13 mouse cellular contexts compared by ENCODE assay signal in genomic region chr9:94219116-94219515, GRCm38 (mm10).
DNase-seq lines count a peak whose midpoint lies in the region; ATAC-seq and TF ChIP-seq lines count a peak whose summit lies in the region.
"Had no signal": no experiment of that assay in that cellular context is flagged by ENCODE, and none has a peak within 500 bp of the region (broad histone marks: within the 10 kb centered on the region; RNA-seq: fewer than 3 reads in every experiment).

No protein-coding gene starts in this region.

- 0 out of 2 replicates have a peak, but pooled peaks have one; percentile 16 for TF ChIP-seq CTCF in kidney, adult 2 months (conservative IDR thresholded peaks at IDR 0.05; ENCODE audit: insufficient read depth, insufficient read length, low read depth, low read length)
- peak; percentile 53 for TF ChIP-seq CTCF in stomach, postnatal 0 days (IDR thresholded peaks at IDR 0.05; ENCODE audit: low read depth)

- H3K4me1 ChIP-seq in kidney, adult 2 months (ENCODE audit: control insufficient read depth, insufficient read depth, low read length) = no peaks in the 10 kb centered on the region
- H3K4me1 ChIP-seq in kidney, embryonic 15.5 days = no peaks in the 10 kb centered on the region
- H3K4me1 ChIP-seq in stomach, postnatal 0 days (replicated peaks; ENCODE audit: control insufficient read depth, insufficient read depth) = no peaks in the 10 kb centered on the region
- H3K4me1 ChIP-seq in forebrain, embryonic 15.5 days = no peaks in the 10 kb centered on the region
- H3K4me1 ChIP-seq: intestine, embryonic 15.5 days; liver, embryonic 13.5 days; midbrain, embryonic 12.5 days had no signal

- no peaks in the 10 kb centered on the region for H3K9me3 ChIP-seq in kidney, embryonic 15.5 days (replicated peaks)
- no peaks in the 10 kb centered on the region for H3K9me3 ChIP-seq in stomach, postnatal 0 days (ENCODE audit: control insufficient read depth, low read length)
- no peaks in the 10 kb centered on the region for H3K9me3 ChIP-seq in forebrain, embryonic 15.5 days
- H3K9me3 ChIP-seq: intestine, embryonic 15.5 days; liver, embryonic 13.5 days; midbrain, embryonic 12.5 days had no signal

- no peak overlapping the region for H3K9ac ChIP-seq in kidney, embryonic 15.5 days
- H3K9ac ChIP-seq in stomach, postnatal 0 days (ENCODE audit: low read length) = no peak overlapping the region
- no peak overlapping the region for H3K9ac ChIP-seq in forebrain, embryonic 15.5 days (replicated peaks)
- H3K9ac ChIP-seq: intestine, embryonic 15.5 days; liver, embryonic 13.5 days; midbrain, embryonic 12.5 days had no signal

- H3K4me2 ChIP-seq in kidney, embryonic 15.5 days = no peak overlapping the region
- H3K4me2 ChIP-seq in stomach, postnatal 0 days (replicated peaks; ENCODE audit: low read depth) = no peak overlapping the region
- no peak overlapping the region for H3K4me2 ChIP-seq in forebrain, embryonic 15.5 days (replicated peaks)
- H3K4me2 ChIP-seq: intestine, embryonic 15.5 days; liver, embryonic 13.5 days; midbrain, embryonic 12.5 days had no signal

- TF ChIP-seq POLR2A in kidney, adult 2 months (IDR thresholded peaks at IDR 0.05; ENCODE audit: low read depth, low read length) = no peak

- H3K4me3 ChIP-seq in kidney, adult 2 months (ENCODE audit: insufficient read depth, low read depth, low read length) = no peak overlapping the region
- H3K4me3 ChIP-seq in kidney, embryonic 15.5 days (replicated peaks) = no peak overlapping the region
- H3K4me3 ChIP-seq in stomach, postnatal 0 days (ENCODE audit: low read depth, low read length) = no peak overlapping the region
- H3K4me3 ChIP-seq in forebrain, embryonic 15.5 days = no peak overlapping the region
- H3K4me3 ChIP-seq: intestine, embryonic 15.5 days; liver, embryonic 13.5 days; midbrain, embryonic 12.5 days had no signal

- no peak for ATAC-seq in kidney, embryonic 15.5 days (replicated peaks; ENCODE audit: low FRiP score)
- no peak for ATAC-seq in stomach, postnatal 0 days (ENCODE audit: low FRiP score, low TSS enrichment)
- no peak for ATAC-seq in forebrain, embryonic 15.5 days (replicated peaks)
- ATAC-seq: forebrain, embryonic 16.5 days; intestine, embryonic 15.5 days had no signal

- peak; percentile 6 for DNase-seq in adrenal gland, postnatal 14 days
- no peak for DNase-seq in adrenal gland, adult 8-10 months
- DNase-seq in kidney, adult 2 months = peak; percentile 2
- peak; percentile 22 for DNase-seq in thymus, postnatal 4 days
- DNase-seq in thymus, postnatal 36 days = no peak
- DNase-seq in stomach, postnatal 0 days (ENCODE audit: low spot score) = no peak
- DNase-seq: liver, embryonic 13.5 days; right cerebral cortex, adult 18-20 months had no signal

- H3K27ac ChIP-seq in kidney, adult 2 months (ENCODE audit: insufficient read depth, low read depth, low read length) = no peak overlapping the region
- H3K27ac ChIP-seq in kidney, embryonic 15.5 days = no peak overlapping the region
- H3K27ac ChIP-seq in stomach, postnatal 0 days (replicated peaks) = no peak overlapping the region
- H3K27ac ChIP-seq in forebrain, embryonic 15.5 days (replicated peaks) = no peak overlapping the region
- H3K27ac ChIP-seq: intestine, embryonic 15.5 days; liver, embryonic 13.5 days; midbrain, embryonic 12.5 days had no signal

- WGBS in kidney, adult 2 months = 73% methylated on average over 2 of the region's 2 CpGs
- WGBS in kidney, embryonic 15.5 days = 73% methylated on average over 2 of the region's 2 CpGs
- 74% methylated on average over 2 of the region's 2 CpGs for WGBS in stomach, postnatal 0 days
- WGBS in forebrain, embryonic 15.5 days = 74% methylated on average over 2 of the region's 2 CpGs

- no peak for TF ChIP-seq EP300 in stomach, postnatal 0 days (optimal IDR thresholded peaks at IDR 0.05)

- H3K36me3 ChIP-seq in kidney, adult 2 months (ENCODE audit: control insufficient read depth, insufficient read depth, low read length) = no peaks in the 10 kb centered on the region
- H3K36me3 ChIP-seq in kidney, embryonic 15.5 days = no peaks in the 10 kb centered on the region
- no peaks in the 10 kb centered on the region for H3K36me3 ChIP-seq in stomach, postnatal 0 days (ENCODE audit: control insufficient read depth, insufficient read depth, low read length)
- no peaks in the 10 kb centered on the region for H3K36me3 ChIP-seq in forebrain, embryonic 15.5 days
- H3K36me3 ChIP-seq: intestine, embryonic 15.5 days; liver, embryonic 13.5 days; midbrain, embryonic 12.5 days had no signal

- H3K27me3 ChIP-seq in kidney, adult 2 months (replicated peaks; ENCODE audit: control insufficient read depth, insufficient read depth, low read length) = no peaks in the 10 kb centered on the region
- H3K27me3 ChIP-seq in kidney, embryonic 15.5 days = no peaks in the 10 kb centered on the region
- no peaks in the 10 kb centered on the region for H3K27me3 ChIP-seq in stomach, postnatal 0 days (ENCODE audit: control insufficient read depth, insufficient read depth, low read length)
- H3K27me3 ChIP-seq in forebrain, embryonic 15.5 days = no peaks in the 10 kb centered on the region
- H3K27me3 ChIP-seq: intestine, embryonic 15.5 days; liver, embryonic 13.5 days; midbrain, embryonic 12.5 days had no signal

Comparison
In these comparisons a context has a peak if more than half of its experiments do, and no peak if none do; other contexts are left out.
1. DNase-seq: peak in adrenal gland, postnatal 14 days (single experiment), kidney, adult 2 months (single experiment) and thymus, postnatal 4 days (single experiment); none in adrenal gland, adult 8-10 months (single experiment), thymus, postnatal 36 days (0 of 2) and stomach, postnatal 0 days (single experiment).